Mouse (Mus musculus) megakaryocyte progenitor cell, adult 5-6 weeks (primary cell): ENCODE measurements at regions not wholly inside any gene's neighbourhood (a gene's known extent, or its start where the extent isn't known, plus 50 kb on each side); places are given as distances from the start of the nearest gene placed in this dataset.

Experiments
- ATAC-seq: replicated peaks from 2 replicates; pipeline ENCODE4 v1.8.0; 2016; ENCODE audit warnings: mild to moderate bottlenecking, moderate TSS enrichment, inconsistent platforms; ENCODE audit not compliant: poor library complexity

GRCm38 (mm10) chr5:118353061-118353460 is 108.0 kb downstream of the 2410131K14Rik start:
- no peak for ATAC-seq

GRCm38 (mm10) chr5:118353689-118354088 is 108.7 kb downstream of the 2410131K14Rik start:
- 0 out of 2 replicates have a peak, but pooled peaks have one; percentile 5 for ATAC-seq

GRCm38 (mm10) chr5:118354127-118354526 is 109.1 kb downstream of the 2410131K14Rik start:
- ATAC-seq = peak; percentile 97

GRCm38 (mm10) chr5:118354871-118355270 is 109.8 kb downstream of the 2410131K14Rik start:
- no peak for ATAC-seq

GRCm38 (mm10) chr5:118355287-118355686 is 110.3 kb downstream of the 2410131K14Rik start:
- no peak for ATAC-seq

GRCm38 (mm10) chr5:118355691-118356337 is 110.8 kb downstream of the 2410131K14Rik start:
- no peak for ATAC-seq

GRCm38 (mm10) chr5:118359646-118360373 is 114.8 kb downstream of the 2410131K14Rik start:
- ATAC-seq = peak; percentile 59

- no peak for ATAC-seq
Measured at GRCm38 (mm10) chr5:118360374-118361064, 115.5 kb downstream of the 2410131K14Rik start.

GRCm38 (mm10) chr5:118361133-118361852 is 116.3 kb downstream of the 2410131K14Rik start:
- ATAC-seq = no peak

- ATAC-seq = peak; percentile 27
Measured at GRCm38 (mm10) chr5:118361853-118362406, 116.9 kb downstream of the 2410131K14Rik start.

- ATAC-seq = no peak
Measured at GRCm38 (mm10) chr5:118362738-118363137, 117.7 kb downstream of the 2410131K14Rik start.

- ATAC-seq = no peak
Measured at GRCm38 (mm10) chr5:118363154-118363553, 118.1 kb downstream of the 2410131K14Rik start.

GRCm38 (mm10) chr5:118364646-118365045 is 119.6 kb downstream of the 2410131K14Rik start:
- peak; percentile 55 for ATAC-seq

GRCm38 (mm10) chr5:118365196-118365595 is 120.2 kb downstream of the 2410131K14Rik start:
- ATAC-seq = no peak

GRCm38 (mm10) chr5:118365651-118366050 is 120.6 kb downstream of the 2410131K14Rik start:
- no peak for ATAC-seq

- no peak for ATAC-seq
Measured at GRCm38 (mm10) chr5:118367047-118367446, 122.0 kb downstream of the 2410131K14Rik start.

GRCm38 (mm10) chr5:118373581-118373981 is 128.6 kb downstream of the 2410131K14Rik start:
- ATAC-seq = no peak

- no peak for ATAC-seq
Measured at GRCm38 (mm10) chr5:118374968-118375367, 129.9 kb downstream of the 2410131K14Rik start.

- ATAC-seq = peak; percentile 14
Measured at GRCm38 (mm10) chr5:118375916-118376315, 130.9 kb downstream of the 2410131K14Rik start.

- peak; percentile 47 for ATAC-seq
Measured at GRCm38 (mm10) chr5:118376478-118376877, 131.5 kb downstream of the 2410131K14Rik start.

- ATAC-seq = peak; percentile 36
Measured at GRCm38 (mm10) chr5:118377402-118377848, 132.4 kb downstream of the 2410131K14Rik start.
